Mouse (Mus musculus): ENCODE data around the gene Fbxw10. TPM values are rescaled to one million over a fixed set of nuclear protein-coding genes. Genes with fewer than 3 reads are reported as not detected.

The Fbxw10 gene
- 0.70 and 1.2 TPM in 2 replicates for total RNA-seq (2021)
- long read RNA-seq, experiment 1 = 0 reads
- long read RNA-seq, experiment 2 = 0 reads

DNA sequence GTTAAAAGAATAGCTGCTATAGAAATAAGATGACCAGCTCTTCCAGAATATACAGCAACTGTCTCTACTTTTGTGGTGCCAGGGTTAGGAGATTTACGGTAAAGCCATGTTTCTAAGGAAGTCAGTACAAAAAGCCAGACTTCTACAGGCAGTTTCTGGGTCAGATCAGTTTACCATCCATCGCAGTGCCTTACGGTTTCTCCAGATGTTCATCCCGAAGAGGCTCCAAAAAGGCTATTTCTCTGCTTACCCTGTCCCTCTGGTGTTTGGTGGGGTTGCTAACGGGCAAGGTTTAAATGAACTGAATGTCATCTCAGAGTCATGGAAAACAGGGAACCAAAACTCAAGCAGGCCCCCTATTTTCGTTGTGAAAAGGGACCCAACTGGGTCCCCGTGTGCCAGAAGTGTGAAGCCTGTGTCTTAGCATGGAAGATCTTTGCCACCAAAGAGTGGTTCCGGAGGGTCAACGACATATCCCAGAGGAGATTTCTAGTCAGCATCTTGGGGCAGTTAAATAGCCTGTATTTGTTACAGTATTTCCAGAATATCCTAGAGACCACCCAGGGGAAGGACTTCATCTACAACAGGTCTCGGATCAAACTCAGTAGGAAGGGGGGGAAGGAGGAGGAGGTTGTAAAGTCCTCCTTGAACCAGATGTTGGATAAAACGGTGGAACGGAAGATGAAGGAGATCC lies at the start of gene Fbxw10:
TSS of gene Fbxw10 (plus strand) at position 109 of the 694 bp plus-strand sequence.
- DNase-seq = no peak

DNA sequence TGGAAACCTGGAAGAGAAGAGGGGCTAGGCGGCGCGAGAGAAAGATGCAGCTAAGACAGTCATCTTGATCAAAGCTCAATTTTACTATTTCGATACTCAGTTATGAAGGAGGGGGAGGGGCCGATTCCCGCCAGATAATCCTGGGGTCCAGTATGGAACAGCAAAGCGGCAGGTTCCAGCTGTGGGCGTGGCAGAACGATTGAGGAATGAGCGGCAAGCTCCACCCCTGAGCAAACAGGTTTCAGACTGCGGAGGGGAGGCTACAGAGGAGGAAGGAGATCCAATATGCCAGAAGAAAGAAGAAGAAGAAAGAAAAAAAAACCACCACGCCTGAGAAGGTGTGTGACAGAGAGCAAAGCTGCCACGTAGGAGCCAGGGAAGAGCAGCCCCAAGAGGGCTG lies 42.8 kb upstream of the Fbxw10 start:
- DNase-seq = no peak

GRCm38 (mm10) chr11:62807965-62808364 lies 38.9 kb upstream of the Fbxw10 start:
- no peak for DNase-seq

GRCm38 (mm10) chr11:62809201-62809600 lies 37.7 kb upstream of the Fbxw10 start:
- peak; percentile 28 for DNase-seq

DNA sequence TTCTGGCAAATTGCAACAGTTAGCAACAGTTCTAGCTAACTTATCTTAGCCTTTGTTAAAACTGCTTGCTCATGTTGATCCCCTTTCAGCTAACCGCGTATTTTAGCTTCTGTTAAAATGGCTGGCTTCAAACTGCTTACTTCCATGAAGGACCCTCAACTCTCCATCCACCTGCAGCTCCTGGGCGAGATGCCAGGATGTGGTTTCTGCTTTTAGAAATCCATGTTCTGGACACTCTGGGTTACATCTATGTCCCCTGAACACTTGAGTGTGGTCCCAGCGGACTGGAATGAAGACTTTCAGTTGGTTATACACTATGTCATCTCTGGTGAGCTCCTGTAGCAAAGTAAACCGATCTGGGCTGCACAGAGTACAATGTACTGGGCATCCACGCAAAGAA lies 34.6 kb upstream of the Fbxw10 start:
- DNase-seq = no peak

DNA sequence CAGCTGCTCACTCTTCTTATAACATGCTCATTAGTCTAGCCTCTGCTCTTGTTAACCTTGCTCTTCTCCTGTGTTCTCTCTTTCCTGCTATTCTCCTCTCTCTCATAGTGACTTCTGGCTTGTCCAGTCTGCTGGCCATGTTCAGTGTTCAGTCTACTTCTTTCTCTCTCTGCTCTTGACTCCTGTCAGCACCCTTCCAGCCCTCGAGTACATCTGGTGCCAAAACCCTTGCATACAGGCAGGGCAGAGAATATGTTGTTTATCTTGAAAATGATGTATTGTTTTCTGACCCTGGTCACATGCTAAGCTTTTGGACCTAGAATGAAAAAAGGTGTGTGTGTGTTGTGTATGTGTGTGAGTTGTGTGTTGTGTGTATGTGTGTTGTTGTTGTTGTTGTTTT lies 33.4 kb upstream of the Fbxw10 start:
- DNase-seq = no peak

- no peak for DNase-seq
Measured at GRCm38 (mm10) chr11:62813970-62814624, 32.8 kb upstream of the Fbxw10 start.

- no peak for DNase-seq
Measured at GRCm38 (mm10) chr11:62814625-62815024, 32.2 kb upstream of the Fbxw10 start.

GRCm38 (mm10) chr11:62815438-62815837 lies 31.4 kb upstream of the Fbxw10 start:
- no peak for DNase-seq

GRCm38 (mm10) chr11:62816591-62816990 lies 30.3 kb upstream of the Fbxw10 start:
- no peak for DNase-seq

DNA sequence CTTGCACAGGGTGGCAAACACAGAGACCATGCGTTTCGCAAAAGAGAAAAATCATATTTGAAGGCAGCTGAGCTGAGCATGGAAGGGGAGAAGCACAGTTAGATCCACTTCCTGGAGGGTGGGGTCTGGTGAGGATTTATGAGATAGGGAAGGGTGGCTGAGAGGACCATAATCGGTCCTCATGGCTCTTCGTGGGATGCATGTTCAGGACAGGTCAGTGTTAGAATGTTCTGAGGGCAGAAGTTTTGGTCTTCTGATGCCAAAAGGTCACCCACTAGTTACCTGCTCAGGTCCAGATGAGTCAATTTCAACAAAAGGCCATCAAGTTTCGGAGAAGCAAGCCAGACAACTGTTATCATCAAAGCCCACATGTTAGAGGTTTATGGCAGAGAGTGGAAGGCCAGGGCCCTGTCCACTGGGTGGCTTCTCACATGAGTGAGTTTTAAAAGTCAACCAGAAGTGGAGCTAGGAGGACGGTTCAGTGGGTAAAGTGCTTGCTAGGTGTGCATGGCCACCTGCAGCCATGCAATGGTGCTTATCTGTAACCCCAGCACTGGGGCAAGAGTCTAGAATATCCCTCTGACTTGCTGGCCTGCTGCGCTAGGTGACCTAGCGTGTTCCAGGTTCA lies 27.7 kb upstream of the Fbxw10 start:
- no peak for DNase-seq

DNA sequence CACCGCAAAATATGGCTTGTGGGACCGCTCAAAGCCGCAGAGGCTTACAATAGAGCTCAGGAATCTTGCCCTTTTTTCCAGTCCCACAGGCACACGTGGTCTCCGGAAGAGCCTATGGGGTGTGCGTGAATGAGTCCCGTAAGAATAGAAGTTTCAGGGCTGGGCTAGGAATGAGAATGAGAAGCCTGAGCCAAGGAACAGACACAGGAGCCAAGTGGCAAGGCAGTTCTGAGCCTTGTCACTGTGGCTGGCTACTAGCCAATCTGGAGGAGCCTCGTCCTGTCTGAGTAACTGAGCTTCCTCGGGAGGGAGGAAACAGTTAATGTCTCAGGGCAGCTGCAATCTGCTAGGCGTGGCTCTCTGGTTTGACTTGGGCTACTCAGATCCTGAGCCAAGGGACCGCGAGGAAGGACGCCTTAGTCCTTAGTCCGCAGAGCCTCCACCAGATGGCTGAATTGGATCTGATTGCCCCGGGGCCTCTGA lies 26.8 kb upstream of the Fbxw10 start, which contains the start of gene Trim16:
TSS of gene Trim16 (plus strand) at position 173 of the 483 bp plus-strand sequence.
- DNase-seq = peak; percentile 89

DNA sequence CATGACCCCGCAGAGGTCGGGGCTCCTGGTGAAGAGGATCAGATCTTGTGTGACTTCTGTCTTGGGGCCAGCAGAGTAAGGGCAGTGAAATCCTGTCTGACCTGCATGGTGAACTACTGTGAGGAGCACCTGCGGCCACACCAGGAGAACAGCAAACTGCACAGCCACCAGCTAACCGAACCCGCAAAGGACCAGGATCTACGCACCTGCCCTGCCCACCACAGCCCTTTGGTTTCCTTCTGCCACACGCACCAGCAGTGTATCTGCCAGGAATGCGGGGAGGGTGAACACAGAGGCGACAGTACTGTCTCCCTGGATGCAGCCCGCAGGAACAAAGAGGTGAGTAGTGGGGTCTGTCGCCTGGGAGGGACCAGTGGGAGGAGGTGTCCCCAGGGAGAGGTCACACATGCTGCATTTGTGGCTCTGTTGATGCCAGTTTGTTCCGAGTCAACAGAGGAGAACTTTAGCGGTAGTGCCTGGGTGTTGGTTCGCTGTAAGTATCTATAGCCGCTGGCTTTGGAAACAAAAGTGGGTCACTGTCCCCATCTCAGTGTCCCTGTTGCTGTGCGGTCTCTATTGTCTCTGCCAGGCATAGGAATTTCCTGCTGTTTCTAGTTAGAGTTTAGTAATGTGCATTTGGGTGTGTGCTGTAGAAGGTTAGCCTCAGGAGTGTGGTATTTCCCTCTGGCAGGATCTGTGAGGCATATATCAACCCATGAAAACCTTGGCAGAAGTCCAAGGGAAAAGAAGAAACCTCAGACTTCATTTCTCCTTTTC lies 26.0 kb upstream of the Fbxw10 start:
- peak; percentile 39 for DNase-seq

DNA sequence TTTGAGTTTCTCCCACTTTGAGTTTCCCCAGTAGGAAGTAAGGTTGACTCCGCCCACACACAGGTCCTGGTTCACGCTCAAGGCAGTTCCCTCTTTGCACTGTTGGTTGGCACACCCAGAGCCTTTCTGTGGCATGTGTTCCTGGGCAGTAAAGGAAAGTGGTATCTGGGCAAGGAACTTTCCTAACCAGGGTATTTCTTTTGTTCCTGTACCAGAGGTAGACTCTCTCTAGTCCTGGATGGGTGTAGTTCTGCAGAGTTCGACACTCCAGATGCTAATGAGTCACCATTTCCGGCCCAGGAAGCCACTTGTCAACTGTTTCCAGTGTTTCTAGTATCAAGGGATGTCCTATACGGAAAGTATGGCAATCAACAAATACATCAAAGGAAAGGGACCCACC lies 25.0 kb upstream of the Fbxw10 start:
- DNase-seq = peak; percentile 30

- DNase-seq = no peak
Measured at GRCm38 (mm10) chr11:62824211-62824610, 22.7 kb upstream of the Fbxw10 start.

GRCm38 (mm10) chr11:62825222-62826105 lies 21.4 kb upstream of the Fbxw10 start:
- DNase-seq = peak; percentile 26

DNA sequence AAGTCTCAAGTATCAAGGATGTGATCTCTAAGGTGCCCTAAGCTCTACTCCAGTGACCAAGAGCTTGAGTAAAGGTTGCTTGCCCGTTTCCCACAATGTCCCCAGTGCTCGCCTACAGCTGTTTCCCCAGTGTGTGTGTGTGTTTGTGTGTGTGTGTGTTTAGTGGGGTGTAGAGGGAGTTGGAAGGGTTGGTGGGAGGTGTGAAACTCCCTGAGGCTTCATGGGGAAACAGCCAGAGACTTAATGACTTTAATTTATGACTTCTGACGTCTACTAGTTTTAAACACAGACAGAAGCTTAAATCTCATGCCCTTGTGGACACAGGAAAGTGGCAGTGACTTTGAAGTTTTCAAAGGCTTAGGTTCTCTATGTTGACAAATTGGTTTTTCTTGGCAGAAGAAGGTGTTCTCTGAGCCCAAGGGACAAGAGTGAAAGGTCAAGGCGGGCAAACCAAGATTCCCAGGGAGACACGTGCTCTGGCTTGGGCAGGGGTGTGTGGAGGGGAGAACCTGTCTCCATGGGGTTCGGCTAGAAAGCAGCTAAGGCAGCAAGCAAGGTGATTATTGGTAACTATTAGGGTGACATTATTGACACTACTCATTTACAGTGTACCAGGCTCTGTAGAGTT lies 20.6 kb upstream of the Fbxw10 start:
- peak; percentile 76 for DNase-seq

- no peak for DNase-seq
Measured at GRCm38 (mm10) chr11:62827135-62827534, 19.7 kb upstream of the Fbxw10 start.

DNA sequence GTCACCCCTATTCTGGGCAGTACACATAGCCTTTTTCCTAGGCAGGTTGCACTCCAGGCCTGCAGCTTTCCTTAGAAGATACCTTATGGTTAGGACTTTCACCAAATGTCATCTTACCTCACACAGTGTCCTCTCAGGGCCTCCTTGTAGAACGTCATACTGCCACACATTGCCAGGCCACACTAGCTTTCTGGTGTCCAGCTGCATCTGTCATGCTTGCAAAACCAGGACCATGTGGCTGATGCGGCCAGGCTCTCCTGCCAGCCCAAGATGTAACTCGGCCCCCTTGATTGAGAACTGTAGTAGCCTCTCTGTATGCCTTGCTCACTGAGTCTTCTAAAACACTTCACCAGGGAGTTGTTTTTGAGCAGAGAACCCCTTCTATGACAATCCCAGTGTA lies 19.0 kb upstream of the Fbxw10 start:
- no peak for DNase-seq

GRCm38 (mm10) chr11:62830387-62830786 lies 16.5 kb upstream of the Fbxw10 start:
- no peak for DNase-seq

GRCm38 (mm10) chr11:62831906-62832305 lies 15.0 kb upstream of the Fbxw10 start:
- DNase-seq = no peak
